Mouse (Mus musculus) heart, postnatal 0 days (tissue): ENCODE data around the gene Srgn. TPM values are rescaled to one million over a fixed set of nuclear protein-coding genes. Genes with fewer than 3 reads are reported as not detected.

Experiments
- ATAC-seq: fragments of 200-750 bp; cut with Nextera tagmentation; 2 replicates; pipeline ENCODE4 v1.8.0; 2017; ENCODE audit warnings: low read depth, moderate number of reproducible peaks, moderate library complexity; ENCODE audit not compliant: insufficient read depth
- DNase-seq: peaks from one replicate; pipeline ENCODE4 v3.0.0-alpha.2; 2016; ENCODE audit warnings: low spot score
- H3K27ac ChIP-seq: fragments of 300-500 bp; sonication (generic); 2 replicates; pipeline ENCODE4 v1.5.1; 2014; ENCODE audit warnings: low read depth, mild to moderate bottlenecking
- H3K27me3 ChIP-seq: fragments of 300-500 bp; sonication (generic); 2 replicates; pipeline ENCODE4 v1.6.1; 2014; ENCODE audit warnings: low read length, mixed read lengths; ENCODE audit not compliant: control insufficient read depth, insufficient read depth
- H3K36me3 ChIP-seq: fragments of 300-500 bp; sonication (generic); replicated peaks from 2 replicates; pipeline ENCODE4 v1.6.1; 2014; ENCODE audit warnings: low read length, mixed read lengths; ENCODE audit not compliant: control insufficient read depth, insufficient read depth
- H3K4me1 ChIP-seq: fragments of 300-500 bp; sonication (generic); 2 replicates; pipeline ENCODE4 v1.6.1; 2014; ENCODE audit warnings: antibody characterized with exemption; ENCODE audit not compliant: control insufficient read depth, insufficient read depth
- H3K4me2 ChIP-seq: fragments of 300-500 bp; sonication (generic); 2 replicates; pipeline ENCODE4 v1.6.1; 2014; ENCODE audit warnings: low read depth, mild to moderate bottlenecking, low read length, moderate library complexity
- H3K4me3 ChIP-seq: fragments of 300-500 bp; sonication (generic); 2 replicates; pipeline ENCODE4 v1.5.1; 2014; ENCODE audit warnings: low read depth, low read length
- H3K9ac ChIP-seq: fragments of 300-500 bp; sonication (generic); replicated peaks from 2 replicates; pipeline ENCODE4 v1.6.1; 2014; ENCODE audit warnings: low read depth, low read length, mixed read lengths
- H3K9me3 ChIP-seq: fragments of 300-500 bp; sonication (generic); replicated peaks from 2 replicates; pipeline ENCODE4 v1.6.1; 2016; ENCODE audit warnings: low read length; ENCODE audit not compliant: control insufficient read depth
- CTCF ChIP-seq: IDR thresholded peaks from 2 replicates; pipeline ENCODE4 v1.5.1; 2016; ENCODE audit warnings: antibody characterized with exemption, control low read depth, low read depth
- EP300 ChIP-seq: IDR thresholded peaks from 2 replicates; pipeline ENCODE4 v1.6.1; 2016; ENCODE audit warnings: antibody characterized with exemption, low read depth
- WGBS: fragments of 180-500 bp; shearing (Covaris S2); extraction: QIAGEN DNeasy Blood & Tissue Kit; methylation state at CpG from one replicate; pipeline ENCODE4 v1.1.7; 2014; 5-methylcytosine and 5-hydroxymethylcytosine counted together
- polyA plus RNA-seq: library from polyadenylated mRNA; unstranded; fragments of >200 nt; fragmentation: Nextera tagmentation; extraction: Ambion mirVana; gene quantifications from 2 replicates; pipeline ENCODE4 v1.2.1, GENCODE M21; 2015
- total RNA-seq: library from RNA; depleted of rRNA; stranded (reverse); fragments of >200 nt; gene quantifications from 2 replicates; pipeline ENCODE4 v1.2.3, GENCODE M21; 2014; ENCODE audit warnings: low replicate concordance

Gene Srgn
- total and polyA plus RNA-seq, 2 experiments from 2014 or later = 16.4 to 19.1 TPM

GRCm38 (mm10) chr10:62520911-62521310 is 6.3 kb downstream of the Srgn start:
- Histone ChIP-seq H3K4me3 (no peak overlapping the region), H3K4me1 (no peaks in the 10 kb centered on the region), H3K36me3 (no peaks in the 10 kb centered on the region), H3K27ac (no peak overlapping the region), H3K9me3 (no peaks in the 10 kb centered on the region), H3K9ac (no peak overlapping the region), H3K27me3 (no peaks in the 10 kb centered on the region), H3K4me2 (no peak overlapping the region)
- ATAC-seq = no peak
- no peak for TF ChIP-seq EP300
- no peak for TF ChIP-seq CTCF
- WGBS = 60% methylated on average over 2 of the region's 2 CpGs
- DNase-seq = no peak

- WGBS = 64% methylated on average over 6 of the region's 6 CpGs
- DNase-seq = no peak
- Histone ChIP-seq H3K36me3 (no peaks in the 10 kb centered on the region), H3K27ac (no peak overlapping the region), H3K9ac (no peak overlapping the region), H3K27me3 (no peaks in the 10 kb centered on the region), H3K4me1 (no peaks in the 10 kb centered on the region), H3K4me2 (no peak overlapping the region), H3K9me3 (no peaks in the 10 kb centered on the region), H3K4me3 (no peak overlapping the region)
- ATAC-seq = no peak
- no peak for TF ChIP-seq CTCF
- TF ChIP-seq EP300 = no peak
These were observed 9.7 kb downstream of the Srgn start for GRCm38 (mm10) chr10:62517511-62517910.

DNA sequence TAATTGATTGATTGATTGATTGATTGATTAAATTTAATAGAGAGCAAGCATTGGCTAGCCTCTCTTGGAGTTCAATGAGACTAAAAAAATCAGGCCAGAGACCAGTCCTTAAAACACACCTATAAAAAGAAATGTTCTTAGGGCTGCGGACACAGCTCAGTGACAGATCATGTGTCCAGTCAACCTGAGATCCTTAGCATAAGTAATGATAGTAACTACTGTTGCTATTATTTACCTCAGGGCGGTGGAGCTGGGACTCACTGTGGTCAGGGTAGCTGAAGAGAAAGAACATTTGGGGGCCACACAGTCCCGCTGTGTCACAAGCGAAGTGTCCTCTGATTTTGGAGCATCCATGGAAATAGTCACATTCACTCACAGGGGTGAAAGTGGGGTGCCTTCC is 14.4 kb downstream of the Srgn start:
- Histone ChIP-seq H3K4me2 (no peak overlapping the region), H3K4me3 (no peak overlapping the region), H3K9me3 (no peaks in the 10 kb centered on the region), H3K4me1 (0 out of 2 replicates have a peak, but pooled peaks cover 4% of the 10 kb centered on the region), H3K36me3 (no peaks in the 10 kb centered on the region), H3K27me3 (no peaks in the 10 kb centered on the region; the same call in none of the 2 replicates), H3K9ac (no peak overlapping the region), H3K27ac (no peak overlapping the region)
- TF ChIP-seq EP300 (no peak), CTCF (no peak)
- 89% methylated on average over 4 of the region's 4 CpGs for WGBS
- ATAC-seq (no peak), DNase-seq (no peak)

DNA sequence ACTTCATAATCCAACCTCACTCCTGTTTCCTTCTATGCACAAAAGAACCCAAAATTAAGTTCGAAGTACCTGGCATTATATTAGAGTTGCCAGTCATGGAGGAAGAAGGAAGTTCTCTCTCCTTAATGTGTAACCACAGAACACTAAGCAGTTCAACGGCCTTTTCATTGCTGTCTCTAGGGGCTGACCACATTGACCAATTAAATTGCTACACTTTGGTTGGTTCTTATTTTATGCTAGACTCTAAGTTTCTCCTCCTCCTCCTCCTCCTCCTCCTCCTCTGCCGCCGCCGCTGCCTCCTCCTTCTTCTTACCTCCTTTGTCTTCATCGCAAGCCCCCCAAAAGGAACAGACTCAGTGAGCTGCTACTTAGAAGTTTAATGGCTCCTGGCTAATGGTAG is 15.7 kb downstream of the Srgn start:
- Histone ChIP-seq H3K27me3 (peaks cover 3% of the 10 kb centered on the region), H3K4me2 (no peak overlapping the region), H3K9ac (no peak overlapping the region), H3K36me3 (no peaks in the 10 kb centered on the region), H3K9me3 (no peaks in the 10 kb centered on the region), H3K4me1 (0 out of 2 replicates have a peak, but pooled peaks cover 4% of the 10 kb centered on the region), H3K27ac (no peak overlapping the region), H3K4me3 (no peak overlapping the region)
- DNase-seq (no peak), ATAC-seq (no peak)
- 62% methylated on average over 6 of the region's 6 CpGs for WGBS
- TF ChIP-seq EP300 (no peak), CTCF (no peak)

- Histone ChIP-seq H3K4me2 (peak overlapping the region; percentile 61), H3K27me3 (peaks cover 3% of the 10 kb centered on the region), H3K36me3 (no peaks in the 10 kb centered on the region), H3K9me3 (no peaks in the 10 kb centered on the region), H3K4me1 (peaks cover 7% of the 10 kb centered on the region; the same call in 1 of the 2 replicates), H3K9ac (no peak overlapping the region), H3K4me3 (no peak overlapping the region), H3K27ac (peak overlapping the region; percentile 79)
- ATAC-seq = no peak
- no peak for DNase-seq
- TF ChIP-seq CTCF (no peak), EP300 (no peak)
- WGBS = 58% methylated on average over 11 of the region's 11 CpGs
These were observed 18.1 kb downstream of the Srgn start for GRCm38 (mm10) chr10:62509032-62509656.

DNA sequence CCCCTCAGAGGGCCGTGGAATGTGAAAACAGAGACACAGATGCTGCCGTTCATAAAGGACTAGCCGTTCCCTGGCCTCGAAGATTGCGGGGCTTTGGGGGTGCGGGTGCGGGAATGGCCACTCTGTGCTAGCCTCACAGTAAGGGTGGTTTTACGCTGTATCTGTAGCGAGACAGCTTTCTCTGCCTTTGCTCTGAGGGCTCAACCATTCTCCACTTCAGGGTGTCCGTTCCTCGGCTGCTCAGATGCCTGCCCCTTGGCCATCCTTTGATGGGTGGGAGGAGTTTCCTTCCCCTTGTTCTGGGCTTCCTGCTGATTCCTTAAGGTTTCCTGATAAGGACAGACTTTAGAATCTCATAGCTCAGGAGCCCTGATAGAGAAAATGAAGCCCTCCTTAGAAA is 18.8 kb downstream of the Srgn start:
- 4% methylated on average over 11 of the region's 11 CpGs for WGBS
- DNase-seq = no peak
- Histone ChIP-seq H3K27me3 (peaks cover 3% of the 10 kb centered on the region), H3K27ac (peak overlapping the region; percentile 79), H3K4me3 (peak overlapping the region; percentile 37), H3K4me2 (peak overlapping the region; percentile 61), H3K9me3 (no peaks in the 10 kb centered on the region), H3K9ac (peak overlapping the region; percentile 21; the same call in 1 of the 2 replicates), H3K4me1 (peaks cover 7% of the 10 kb centered on the region; the same call in 1 of the 2 replicates), H3K36me3 (no peaks in the 10 kb centered on the region)
- 0 out of 2 replicates have a peak, but pooled peaks have one; percentile 57 for TF ChIP-seq EP300
- no peak for TF ChIP-seq CTCF
- ATAC-seq = peak; percentile 60; the same call in 1 of the 2 replicates
